Comparison of ENCODE assay signal across 10 mouse cellular contexts in genomic region chr2:18688286-18688685, GRCm38 (mm10). TPM values are rescaled to one million over a fixed set of nuclear protein-coding genes. Genes with fewer than 3 reads are reported as not detected.
DNase-seq lines count a peak whose midpoint lies in the region; ATAC-seq and TF ChIP-seq lines count a peak whose summit lies in the region.
"Had no signal": no experiment of that assay in that cellular context is flagged by ENCODE, and none has a peak within 500 bp of the region (broad histone marks: within the 10 kb centered on the region; RNA-seq: fewer than 3 reads in every experiment).

No protein-coding gene starts in this region.

- no peak for ATAC-seq in kidney, embryonic 15.5 days (replicated peaks; ENCODE audit: low FRiP score)
- no peak for ATAC-seq in embryonic facial prominence, embryonic 11.5 days (replicated peaks; ENCODE audit: insufficient number of reproducible peaks, low FRiP score, low TSS enrichment, low read depth)
- no peak for ATAC-seq in intestine, embryonic 14.5 days (replicated peaks; ENCODE audit: low FRiP score, low TSS enrichment, low read depth)
- ATAC-seq in midbrain, embryonic 16.5 days = no peak

- no peaks in the 10 kb centered on the region for H3K9me3 ChIP-seq in kidney, embryonic 15.5 days (replicated peaks)
- H3K9me3 ChIP-seq in embryonic facial prominence, embryonic 11.5 days (replicated peaks; ENCODE audit: control insufficient read depth, low read length) = no peaks in the 10 kb centered on the region
- H3K9me3 ChIP-seq in intestine, embryonic 14.5 days (ENCODE audit: control insufficient read depth, low read length) = no peaks in the 10 kb centered on the region
- H3K9me3 ChIP-seq in midbrain, embryonic 16.5 days (replicated peaks; ENCODE audit: control insufficient read depth, low read length, poor library complexity, severe bottlenecking) = no peaks in the 10 kb centered on the region

- no peak for TF ChIP-seq CTCF in kidney, adult 2 months (conservative IDR thresholded peaks at IDR 0.05; ENCODE audit: insufficient read depth, insufficient read length, low read depth, low read length)

- H3K4me1 ChIP-seq in kidney, embryonic 15.5 days = peaks cover 20% of the 10 kb centered on the region
- no peaks in the 10 kb centered on the region; the same call in 1 of the 2 replicates for H3K4me1 ChIP-seq in kidney, adult 2 months (ENCODE audit: control insufficient read depth, insufficient read depth, low read length)
- H3K4me1 ChIP-seq in embryonic facial prominence, embryonic 11.5 days (ENCODE audit: control insufficient read depth, insufficient read depth, low read length) = peaks cover 2% of the 10 kb centered on the region; the same call in 1 of the 2 replicates
- peaks cover 14% of the 10 kb centered on the region for H3K4me1 ChIP-seq in intestine, embryonic 14.5 days (replicated peaks; ENCODE audit: control insufficient read depth, insufficient read depth, low read length)
- H3K4me1 ChIP-seq in midbrain, embryonic 16.5 days (ENCODE audit: control insufficient read depth, insufficient read depth, low read length) = peaks cover 17% of the 10 kb centered on the region

- peak overlapping the region; percentile 81 for H3K4me2 ChIP-seq in kidney, embryonic 15.5 days
- no peak overlapping the region for H3K4me2 ChIP-seq in embryonic facial prominence, embryonic 11.5 days (ENCODE audit: low read depth, low read length)
- peak overlapping the region; percentile 90 for H3K4me2 ChIP-seq in intestine, embryonic 14.5 days (ENCODE audit: low read length)
- H3K4me2 ChIP-seq in midbrain, embryonic 16.5 days (ENCODE audit: low read length) = peak overlapping the region; percentile 84; the same call in 1 of the 2 replicates

- no peak for TF ChIP-seq POLR2A in kidney, adult 2 months (IDR thresholded peaks at IDR 0.05; ENCODE audit: low read depth, low read length)

- H3K9ac ChIP-seq in kidney, embryonic 15.5 days = no peak overlapping the region
- no peak overlapping the region for H3K9ac ChIP-seq in embryonic facial prominence, embryonic 11.5 days (replicated peaks; ENCODE audit: low read length)
- no peak overlapping the region for H3K9ac ChIP-seq in intestine, embryonic 14.5 days (ENCODE audit: low read length)
- no peak overlapping the region for H3K9ac ChIP-seq in midbrain, embryonic 16.5 days (ENCODE audit: low read depth, low read length)

- DNase-seq in kidney, adult 2 months = no peak
- no peak for DNase-seq in embryonic facial prominence, embryonic 11.5 days (ENCODE audit: low spot score)
- DNase-seq in intestine, embryonic 14.5 days (ENCODE audit: low spot score) = peak; percentile 63
- no peak for DNase-seq in urinary bladder, postnatal 10 days (ENCODE audit: low spot score)
- no peak for DNase-seq in layer of hippocampus, adult 9-11 months
- no peak for DNase-seq in frontal cortex, postnatal 25 days (ENCODE audit: low spot score in 2 of 2)
- DNase-seq: kidney, adult 9 months had no signal

- no peak overlapping the region for H3K27ac ChIP-seq in kidney, embryonic 15.5 days
- H3K27ac ChIP-seq in kidney, adult 2 months (ENCODE audit: insufficient read depth, low read depth, low read length) = no peak overlapping the region
- H3K27ac ChIP-seq in embryonic facial prominence, embryonic 11.5 days (replicated peaks; ENCODE audit: low read depth, low read length) = no peak overlapping the region
- H3K27ac ChIP-seq in intestine, embryonic 14.5 days (ENCODE audit: low read depth) = no peak overlapping the region
- no peak overlapping the region for H3K27ac ChIP-seq in midbrain, embryonic 16.5 days (ENCODE audit: low read length)

- H3K27me3 ChIP-seq in kidney, embryonic 15.5 days = peaks cover 78% of the 10 kb centered on the region
- peaks cover 24% of the 10 kb centered on the region for H3K27me3 ChIP-seq in kidney, adult 2 months (replicated peaks; ENCODE audit: control insufficient read depth, insufficient read depth, low read length)
- H3K27me3 ChIP-seq in embryonic facial prominence, embryonic 11.5 days (ENCODE audit: control insufficient read depth, insufficient read depth, low read length) = peaks cover 45% of the 10 kb centered on the region
- H3K27me3 ChIP-seq in intestine, embryonic 14.5 days (replicated peaks; ENCODE audit: control insufficient read depth, insufficient read depth, low read length) = peaks cover 76% of the 10 kb centered on the region
- H3K27me3 ChIP-seq in midbrain, embryonic 16.5 days (ENCODE audit: control insufficient read depth, insufficient read depth, low read depth, low read length) = peaks cover 34% of the 10 kb centered on the region

- 10% methylated on average over 6 of the region's 6 CpGs for WGBS in kidney, embryonic 15.5 days
- 39% methylated on average over 6 of the region's 6 CpGs for WGBS in kidney, adult 2 months
- WGBS in embryonic facial prominence, embryonic 11.5 days = 5% methylated on average over 6 of the region's 6 CpGs
- WGBS in intestine, embryonic 14.5 days = 6% methylated on average over 6 of the region's 6 CpGs
- WGBS in midbrain, embryonic 16.5 days = 6% methylated on average over 6 of the region's 6 CpGs

- peaks cover 9% of the 10 kb centered on the region for H3K36me3 ChIP-seq in kidney, embryonic 15.5 days
- H3K36me3 ChIP-seq in kidney, adult 2 months (ENCODE audit: control insufficient read depth, insufficient read depth, low read length) = no peaks in the 10 kb centered on the region; the same call in none of the 2 replicates
- H3K36me3 ChIP-seq in embryonic facial prominence, embryonic 11.5 days (replicated peaks; ENCODE audit: control insufficient read depth, insufficient read depth, low read depth, low read length) = peaks cover 3% of the 10 kb centered on the region
- peaks cover 13% of the 10 kb centered on the region for H3K36me3 ChIP-seq in intestine, embryonic 14.5 days (ENCODE audit: control insufficient read depth, insufficient read depth, low read length)
- H3K36me3 ChIP-seq in midbrain, embryonic 16.5 days (ENCODE audit: control insufficient read depth, insufficient read depth, low read length) = peaks cover 5% of the 10 kb centered on the region; the same call in 1 of the 2 replicates

- peak overlapping the region; percentile 50 for H3K4me3 ChIP-seq in kidney, embryonic 15.5 days (replicated peaks)
- no peak overlapping the region for H3K4me3 ChIP-seq in kidney, adult 2 months (ENCODE audit: insufficient read depth, low read depth, low read length)
- H3K4me3 ChIP-seq in embryonic facial prominence, embryonic 11.5 days (ENCODE audit: low read depth, low read length) = peak overlapping the region; percentile 28
- peak overlapping the region; percentile 38 for H3K4me3 ChIP-seq in intestine, embryonic 14.5 days (ENCODE audit: low read depth, low read length)
- peak overlapping the region; percentile 46 for H3K4me3 ChIP-seq in midbrain, embryonic 16.5 days (ENCODE audit: low read depth, low read length)

RNA-seq across cellular contexts. Expression of gene Spag6, which starts 5.5 kb away (rescaled TPM):
- polyA plus RNA-seq in kidney, embryonic 15.5 days (2015; fragmentation: Nextera tagmentation; extraction: Ambion mirVana) = 0.26 TPM in 1 of 2 replicates, not detected in the other
- 0.14 and 0.27 TPM in 2 replicates for polyA plus RNA-seq in kidney, adult 2 months (2012; rRNA removed)
- polyA plus RNA-seq in embryonic facial prominence, embryonic 11.5 days (2014; fragmentation: Nextera tagmentation; extraction: Ambion mirVana) = 0.11 and 0.38 TPM in 2 replicates
- not detected in 2 replicates for polyA plus RNA-seq in intestine, embryonic 14.5 days (2014; fragmentation: Nextera tagmentation; extraction: Ambion mirVana)
- polyA plus RNA-seq in midbrain, embryonic 16.5 days (2015; fragmentation: Nextera tagmentation; extraction: Ambion mirVana) = 0.10 TPM in 1 of 2 replicates, not detected in the other
- polyA plus RNA-seq: neural tube, embryonic 14.5 days had no signal

RNA-seq across cellular contexts. Expression of gene Bmi1, which starts 11.5 kb away (rescaled TPM):
- polyA plus RNA-seq in kidney, embryonic 15.5 days (2015; fragmentation: Nextera tagmentation; extraction: Ambion mirVana) = 29.0 and 35.9 TPM in 2 replicates
- 16.1 and 17.4 TPM in 2 replicates for polyA plus RNA-seq in kidney, adult 2 months (2012; rRNA removed)
- 43.8 and 49.9 TPM in 2 replicates for polyA plus RNA-seq in embryonic facial prominence, embryonic 11.5 days (2014; fragmentation: Nextera tagmentation; extraction: Ambion mirVana)
- polyA plus RNA-seq in intestine, embryonic 14.5 days (2014; fragmentation: Nextera tagmentation; extraction: Ambion mirVana) = 20.7 and 25.1 TPM in 2 replicates
- polyA plus RNA-seq in midbrain, embryonic 16.5 days (2015; fragmentation: Nextera tagmentation; extraction: Ambion mirVana) = 19.4 and 21.0 TPM in 2 replicates

RNA-seq across cellular contexts. Expression of gene Commd3, which starts 16.1 kb away (rescaled TPM):
- 205 and 229 TPM in 2 replicates for polyA plus RNA-seq in kidney, embryonic 15.5 days (2015; fragmentation: Nextera tagmentation; extraction: Ambion mirVana)
- 68.1 and 83.2 TPM in 2 replicates for polyA plus RNA-seq in kidney, adult 2 months (2012; rRNA removed)
- polyA plus RNA-seq in embryonic facial prominence, embryonic 11.5 days (2014; fragmentation: Nextera tagmentation; extraction: Ambion mirVana) = 182 and 184 TPM in 2 replicates
- polyA plus RNA-seq in intestine, embryonic 14.5 days (2014; fragmentation: Nextera tagmentation; extraction: Ambion mirVana) = 199 and 202 TPM in 2 replicates
- 188 and 194 TPM in 2 replicates for polyA plus RNA-seq in midbrain, embryonic 16.5 days (2015; fragmentation: Nextera tagmentation; extraction: Ambion mirVana)
